Mouse (Mus musculus): ENCODE data around the gene Tfrc.

DNA sequence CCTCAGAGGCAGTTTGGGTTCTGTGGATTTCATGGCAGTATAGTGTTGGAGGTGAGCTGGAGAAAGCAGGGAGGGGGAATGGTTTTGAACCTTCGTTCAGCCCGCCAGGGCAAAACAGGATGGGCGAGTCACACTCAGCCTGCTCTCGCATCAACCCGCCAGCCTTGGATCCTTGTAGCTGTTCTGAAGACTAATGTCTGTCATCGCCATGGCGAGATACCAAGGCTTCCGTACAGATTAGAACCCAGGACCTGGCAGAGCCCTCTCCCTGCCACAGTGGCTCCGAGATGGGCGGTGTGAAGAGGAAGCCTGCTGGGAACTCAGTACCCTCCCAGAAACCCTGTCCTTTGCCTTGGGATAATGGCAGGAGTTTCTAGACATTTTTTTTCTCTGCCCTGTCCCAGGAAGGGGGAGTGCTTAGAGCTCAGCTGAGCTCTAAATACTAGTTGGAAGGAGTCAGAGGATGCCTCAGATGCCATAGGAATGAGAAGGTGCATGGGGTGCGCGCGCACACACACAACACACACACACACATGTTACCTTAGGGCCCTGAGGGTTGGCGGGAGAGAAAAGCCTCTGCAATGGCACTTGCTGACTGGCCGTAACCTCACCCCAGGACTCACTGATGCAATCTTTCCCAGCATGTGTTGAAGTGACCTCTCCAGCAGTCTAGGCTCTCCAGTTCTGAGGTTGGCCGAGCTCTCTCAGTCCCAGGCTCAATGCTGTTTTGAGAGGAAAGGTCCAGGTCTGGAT, 49.0 kb downstream of the Tfrc start:
- TF ChIP-seq CTCF (IDR thresholded peaks at IDR 0.05; ENCODE audit: low read depth, low read length) (no peak), POLR2A (IDR thresholded peaks at IDR 0.05; ENCODE audit: extremely low read depth, insufficient read depth, low read length) (no peak)
